Mouse (Mus musculus) ovary, adult 2 months (tissue): ENCODE data around the gene Vmn1r171. TPM values are rescaled to one million over a fixed set of nuclear protein-coding genes. Genes with fewer than 3 reads are reported as not detected.

Source experiments
- polyA plus RNA-seq: library from polyadenylated mRNA; depleted of rRNA; stranded (reverse); fragments of >200 nt; gene quantifications from 2 replicates; pipeline ENCODE4 v1.2.3, GENCODE M21; 2012; rRNA removed

The Vmn1r171 gene
- polyA plus RNA-seq: not detected in 2 replicates

GRCm38 (mm10) chr7:23630422-23630821 lies at the start of gene Vmn1r171:
Vmn1r171 (plus strand) TSS chr7:23630722.

GRCm38 (mm10) chr7:23605875-23606274 lies 24.6 kb upstream of the Vmn1r171 start, which contains the start of gene Vmn1r170:
Vmn1r170 (plus strand) TSS chr7:23606175.

GRCm38 (mm10) chr7:23658016-23658415 lies 27.5 kb downstream of the Vmn1r171 start, which contains the start of gene Vmn1r172:
Vmn1r172 (plus strand) TSS chr7:23658316.

Other genes starting within 250 kb of the Vmn1r171 start
- 10.5 and 14.6 TPM in 2 replicates for gene Nlrp5, start 244.8 kb upstream of the Vmn1r171 start, polyA plus RNA-seq
- gene Vmn1r167, start 123.5 kb upstream of the Vmn1r171 start, polyA plus RNA-seq: not detected in 2 replicates
- gene Vmn1r168, start 91.0 kb upstream of the Vmn1r171 start, polyA plus RNA-seq: not detected in 2 replicates
- not detected in 2 replicates for gene Vmn1r169, start 55.2 kb upstream of the Vmn1r171 start, polyA plus RNA-seq
- not detected in 2 replicates for gene Vmn1r170, start 24.5 kb upstream of the Vmn1r171 start, polyA plus RNA-seq
- gene Vmn1r172, start 27.6 kb downstream of the Vmn1r171 start, polyA plus RNA-seq: not detected in 2 replicates
- gene Vmn1r173, start 70.0 kb downstream of the Vmn1r171 start, polyA plus RNA-seq: not detected in 2 replicates
- gene Vmn1r174, start 121.5 kb downstream of the Vmn1r171 start, polyA plus RNA-seq: not detected in 2 replicates
- not detected in 2 replicates for gene Vmn1r175, start 179.9 kb downstream of the Vmn1r171 start, polyA plus RNA-seq
- gene Vmn1r176, start 206.7 kb downstream of the Vmn1r171 start, polyA plus RNA-seq: not detected in 2 replicates
- not detected in 2 replicates for gene Vmn1r177, start 235.7 kb downstream of the Vmn1r171 start, polyA plus RNA-seq